Mouse (Mus musculus) heart, embryonic 11.5 days (tissue): Measurements from ENCODE around the gene March9. TPM values are rescaled to one million over a fixed set of nuclear protein-coding genes. Genes with fewer than 3 reads are reported as not detected.

ENCODE experiments used
- ATAC-seq: fragments of 200-750 bp; cut with Nextera tagmentation; replicated peaks from 2 replicates; pipeline ENCODE4 v1.8.0; 2017; ENCODE audit warnings: moderate library complexity; ENCODE audit not compliant: insufficient number of reproducible peaks, low FRiP score, low TSS enrichment
- H3K27ac ChIP-seq: fragments of 300-500 bp; sonication (generic); 2 replicates; pipeline ENCODE4 v1.5.1; 2014; ENCODE audit warnings: mild to moderate bottlenecking, low read depth, low read length
- H3K27me3 ChIP-seq: fragments of 300-500 bp; sonication (generic); 2 replicates; pipeline ENCODE4 v1.6.1; 2014; ENCODE audit warnings: mild to moderate bottlenecking, low read length, mixed read lengths; ENCODE audit not compliant: control insufficient read depth, insufficient read depth
- H3K36me3 ChIP-seq: fragments of 300-500 bp; sonication (generic); 2 replicates; pipeline ENCODE4 v1.6.1; 2014; ENCODE audit warnings: mild to moderate bottlenecking, low read length, moderate library complexity, mixed read lengths; ENCODE audit not compliant: control insufficient read depth, insufficient read depth
- H3K4me1 ChIP-seq: fragments of 300-500 bp; sonication (generic); 2 replicates; pipeline ENCODE4 v1.6.1; 2014; ENCODE audit warnings: low read length; ENCODE audit not compliant: control insufficient read depth, insufficient read depth
- H3K4me2 ChIP-seq: fragments of 300-500 bp; sonication (generic); 2 replicates; pipeline ENCODE4 v1.6.1; 2014; ENCODE audit warnings: mild to moderate bottlenecking, moderate library complexity
- H3K4me3 ChIP-seq: fragments of 300-500 bp; sonication (generic); 2 replicates; pipeline ENCODE4 v1.5.1; 2014; ENCODE audit warnings: low read depth, low read length
- H3K9ac ChIP-seq: fragments of 300-500 bp; sonication (generic); 2 replicates; pipeline ENCODE4 v1.6.1; 2014; ENCODE audit warnings: mild to moderate bottlenecking, low read depth, low read length, moderate library complexity
- H3K9me3 ChIP-seq: fragments of 300-500 bp; sonication (generic); replicated peaks from 2 replicates; pipeline ENCODE4 v1.6.1; 2016; ENCODE audit warnings: low read length; ENCODE audit not compliant: control insufficient read depth
- WGBS: fragments of 180-500 bp; shearing (Covaris S2); extraction: QIAGEN DNeasy Blood & Tissue Kit; methylation state at CpG from one replicate; pipeline ENCODE4 v1.1.7; 2014; ENCODE audit not compliant: insufficient replicate concordance; 5-methylcytosine and 5-hydroxymethylcytosine counted together
- polyA plus RNA-seq: library from polyadenylated mRNA; unstranded; fragments of >200 nt; fragmentation: Nextera tagmentation; extraction: Ambion mirVana; gene quantifications from 2 replicates; pipeline ENCODE4 v1.2.1, GENCODE M21; 2014

The March9 gene
- polyA plus RNA-seq, 1 experiment from 2014 or later = 0.21 TPM

DNA sequence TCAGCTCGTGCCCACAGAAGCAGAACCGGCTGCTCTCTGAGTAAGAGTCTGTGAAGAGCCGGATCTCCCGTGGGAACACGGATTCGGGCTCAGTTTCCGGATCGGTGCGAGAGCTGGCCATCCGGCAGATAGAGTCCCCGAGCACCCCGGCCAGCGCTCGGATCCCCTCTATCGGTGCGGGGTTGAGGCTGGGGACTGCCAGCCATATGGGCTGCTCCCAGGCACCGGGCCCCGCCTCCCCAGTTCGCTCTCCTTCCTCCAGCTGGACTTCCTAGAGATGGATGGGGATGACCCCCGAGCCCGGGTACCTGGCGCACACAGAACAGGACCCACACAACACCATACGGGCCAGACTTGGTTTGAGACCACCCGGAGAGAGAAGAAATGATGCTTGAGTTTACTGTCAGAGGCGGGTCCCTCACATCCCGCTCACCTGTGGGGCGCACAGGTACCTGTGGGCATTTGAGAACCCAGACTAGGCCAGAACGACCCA is 18.7 kb downstream of the March9 start, which contains the start of the genes Mettl1 and Eef1akmt3:
Mettl1 (plus strand) TSS at position 141 of the 493 bp plus-strand sequence.
Eef1akmt3 (minus strand) TSS at position 240 of the 493 bp plus-strand sequence.
- H3K4me1 ChIP-seq = no peaks in the 10 kb centered on the region; the same call in 1 of the 2 replicates
- H3K36me3 ChIP-seq = peaks cover 3% of the 10 kb centered on the region; the same call in 1 of the 2 replicates
- H3K9me3 ChIP-seq = no peaks in the 10 kb centered on the region
- ATAC-seq = peak; percentile 59
- peaks cover 8% of the 10 kb centered on the region for H3K27me3 ChIP-seq
- peak within 1 kb of the TSS; percentile 98 for H3K4me2 ChIP-seq
- under 1% methylated on average over 28 of the region's 28 CpGs for WGBS
- peak within 1 kb of the TSS; percentile 80 for H3K9ac ChIP-seq
- peak within 1 kb of the TSS; percentile 66; the same call in 1 of the 2 replicates for H3K27ac ChIP-seq
- peak within 1 kb of the TSS; percentile 84 for H3K4me3 ChIP-seq

- H3K4me2 ChIP-seq = peak overlapping the region; percentile 98
- ATAC-seq = no peak
- H3K27ac ChIP-seq = no peak overlapping the region
These were observed 19.3 kb downstream of the March9 start for GRCm38 (mm10) chr10:127040569-127041214.

GRCm38 (mm10) chr10:127037641-127038040 is 22.3 kb downstream of the March9 start:
- H3K36me3 ChIP-seq = no peaks in the 10 kb centered on the region
- H3K4me3 ChIP-seq = no peak overlapping the region
- H3K4me2 ChIP-seq = no peak overlapping the region
- H3K27ac ChIP-seq = no peak overlapping the region
- no peaks in the 10 kb centered on the region; the same call in 1 of the 2 replicates for H3K4me1 ChIP-seq
- H3K27me3 ChIP-seq = peaks cover 8% of the 10 kb centered on the region
- H3K9me3 ChIP-seq = no peaks in the 10 kb centered on the region
- no peak overlapping the region for H3K9ac ChIP-seq
- WGBS = 70% methylated on average over 12 of the region's 12 CpGs
- ATAC-seq = no peak

More at GRCm38 (mm10) chr10:127040569-127041214, 19.3 kb downstream of the March9 start:
- Histone ChIP-seq H3K4me3 (peak overlapping the region; percentile 84), H3K36me3 (peaks cover 3% of the 10 kb centered on the region; the same call in 1 of the 2 replicates), H3K27me3 (peaks cover 8% of the 10 kb centered on the region), H3K9ac (peak overlapping the region; percentile 80), H3K4me1 (no peaks in the 10 kb centered on the region; the same call in 1 of the 2 replicates), H3K9me3 (no peaks in the 10 kb centered on the region)
- WGBS = 2% methylated on average over 20 of the region's 20 CpGs

DNA sequence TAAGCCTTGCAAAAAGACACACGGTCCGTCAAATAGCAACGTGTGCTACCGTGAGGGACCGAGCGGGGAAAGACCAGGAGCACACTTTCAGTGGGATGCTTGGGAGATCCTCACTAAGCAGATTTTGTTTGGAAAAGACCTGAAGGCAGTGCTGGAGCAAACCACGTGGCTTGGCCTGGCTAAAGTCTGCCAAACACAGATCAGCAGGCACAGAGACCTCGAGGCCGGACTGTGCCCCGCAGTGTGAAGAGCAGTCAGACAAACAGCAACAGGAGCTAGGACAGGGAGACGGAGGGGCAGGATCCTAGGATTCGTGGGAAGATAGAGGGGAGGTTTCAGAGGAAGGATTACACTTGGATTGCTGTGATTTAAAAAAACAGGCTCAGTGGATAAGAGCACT is 23.7 kb downstream of the March9 start:
- Histone ChIP-seq H3K27me3 (peaks cover 8% of the 10 kb centered on the region), H3K4me2 (no peak overlapping the region), H3K4me1 (no peaks in the 10 kb centered on the region), H3K9ac (no peak overlapping the region), H3K4me3 (no peak overlapping the region), H3K27ac (no peak overlapping the region), H3K9me3 (no peaks in the 10 kb centered on the region), H3K36me3 (no peaks in the 10 kb centered on the region)
- no peak for ATAC-seq
- WGBS = 75% methylated on average over 12 of the region's 12 CpGs

- H3K4me3 ChIP-seq = no peak overlapping the region
- H3K27me3 ChIP-seq = no peaks in the 10 kb centered on the region
- no peaks in the 10 kb centered on the region for H3K4me1 ChIP-seq
- H3K9ac ChIP-seq = no peak overlapping the region
- WGBS = 79% methylated on average over 8 of the region's 8 CpGs
- peaks cover 3% of the 10 kb centered on the region for H3K36me3 ChIP-seq
- H3K27ac ChIP-seq = no peak overlapping the region
- ATAC-seq = no peak
- H3K9me3 ChIP-seq = no peaks in the 10 kb centered on the region
- H3K4me2 ChIP-seq = no peak overlapping the region
These were observed 26.7 kb downstream of the March9 start for GRCm38 (mm10) chr10:127033301-127033741.

DNA sequence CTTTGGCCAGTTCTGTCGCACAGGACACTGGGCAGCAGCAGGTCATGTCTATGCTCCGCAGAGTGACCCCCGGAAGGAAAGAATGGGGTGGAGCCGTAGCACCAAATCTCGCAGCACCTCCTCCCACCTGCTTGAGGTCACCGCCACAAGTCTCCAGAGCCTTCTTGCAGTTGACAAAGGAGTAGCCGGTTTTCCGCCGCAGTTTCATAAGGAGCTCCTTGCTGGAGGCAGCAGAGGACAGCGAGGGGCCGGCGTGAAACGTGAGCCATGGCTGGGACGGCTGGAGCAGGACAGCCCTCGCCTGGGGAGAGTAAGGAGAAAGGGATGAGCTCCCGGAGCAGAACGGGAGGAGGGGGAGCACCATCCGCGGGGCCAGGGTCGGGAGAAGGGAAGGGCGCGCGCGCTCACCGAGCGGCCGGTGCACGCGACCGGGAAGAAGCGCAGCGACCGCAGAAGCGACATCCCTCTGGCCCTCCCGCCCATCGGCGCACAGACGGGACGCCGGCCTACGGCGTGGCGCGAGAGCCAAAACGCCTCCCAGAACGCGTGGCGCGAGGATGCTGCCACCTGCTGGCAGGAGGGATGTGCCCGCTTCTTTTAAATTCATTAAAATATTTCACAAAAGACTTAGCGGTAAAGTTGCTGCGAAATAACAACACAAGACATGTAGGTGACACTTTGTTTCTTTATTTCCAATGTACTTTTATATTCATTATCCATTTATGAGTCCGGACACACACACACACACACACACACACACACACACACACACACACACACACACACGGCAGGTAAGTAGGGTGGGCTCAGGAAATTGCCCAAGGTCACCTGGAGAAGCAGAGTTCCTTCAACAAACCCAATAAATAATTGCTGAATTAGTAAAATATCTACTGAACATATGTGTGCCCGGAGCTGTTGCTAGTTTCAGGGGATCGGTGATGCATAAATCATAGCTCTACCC is 29.4 kb downstream of the March9 start, which contains the start of gene Tsfm:
Tsfm (minus strand) TSS at position 505 of the 961 bp plus-strand sequence.
- H3K27ac ChIP-seq = peak within 1 kb of the TSS; percentile 86
- H3K4me2 ChIP-seq = peak within 1 kb of the TSS; percentile 88
- H3K4me3 ChIP-seq = peak within 1 kb of the TSS; percentile 91
- no peaks in the 10 kb centered on the region for H3K27me3 ChIP-seq
- H3K9ac ChIP-seq = peak within 1 kb of the TSS; percentile 96
- ATAC-seq = peak; percentile 82
- H3K36me3 ChIP-seq = peaks cover 25% of the 10 kb centered on the region
- H3K9me3 ChIP-seq = no peaks in the 10 kb centered on the region
- H3K4me1 ChIP-seq = no peaks in the 10 kb centered on the region
- 6% methylated on average over 56 of the region's 56 CpGs for WGBS

DNA sequence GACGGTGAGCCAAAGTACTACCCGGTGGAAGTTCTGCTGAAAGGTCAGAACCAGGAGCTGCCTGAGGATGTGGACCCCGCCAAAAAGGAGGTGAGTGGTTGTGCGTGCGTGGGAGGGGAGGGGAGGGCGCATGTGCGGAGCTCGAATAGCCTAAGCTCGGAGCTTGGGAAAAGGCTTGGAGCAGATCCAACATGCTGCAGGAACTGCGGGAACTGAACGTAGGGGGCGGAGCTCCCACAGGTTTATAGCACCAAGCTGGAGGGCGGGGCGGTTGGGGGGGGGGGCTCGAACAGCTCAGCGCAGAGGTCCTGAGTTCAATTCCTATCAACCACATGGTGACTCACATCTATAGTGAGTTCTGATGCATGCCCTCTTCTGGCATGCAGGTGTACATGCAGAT is 41.6 kb downstream of the March9 start:
- Histone ChIP-seq H3K27me3 (no peaks in the 10 kb centered on the region), H3K4me2 (no peak overlapping the region), H3K4me3 (no peak overlapping the region), H3K4me1 (no peaks in the 10 kb centered on the region), H3K9me3 (no peaks in the 10 kb centered on the region), H3K36me3 (peaks cover 7% of the 10 kb centered on the region; the same call in 1 of the 2 replicates), H3K27ac (no peak overlapping the region), H3K9ac (no peak overlapping the region)
- 72% methylated on average over 16 of the region's 16 CpGs for WGBS
- ATAC-seq = no peak

GRCm38 (mm10) chr10:127017071-127017470 is 42.9 kb downstream of the March9 start:
- no peaks in the 10 kb centered on the region for H3K4me1 ChIP-seq
- no peak for ATAC-seq
- 21% methylated on average over 2 of the region's 2 CpGs for WGBS

More at GRCm38 (mm10) chr10:127017071-127017470, 42.9 kb downstream of the March9 start:
- H3K4me2 ChIP-seq = no peak overlapping the region
- H3K9ac ChIP-seq = no peak overlapping the region
- H3K27me3 ChIP-seq = no peaks in the 10 kb centered on the region
- no peak overlapping the region for H3K4me3 ChIP-seq
- 0 out of 2 replicates have a peak, but pooled peaks cover 3% of the 10 kb centered on the region for H3K36me3 ChIP-seq
- H3K9me3 ChIP-seq = no peaks in the 10 kb centered on the region
- H3K27ac ChIP-seq = no peak overlapping the region
